Mouse (Mus musculus) heart, embryonic 10.5 days (tissue): ENCODE data around the gene Jmjd7. TPM values are rescaled to one million over a fixed set of nuclear protein-coding genes. Genes with fewer than 3 reads are reported as not detected.

ENCODE experiments used
- DNase-seq: peaks from one replicate; pipeline ENCODE4 v3.0.0-alpha.2; 2017; ENCODE audit warnings: low spot score
- H3K27ac ChIP-seq: fragments of 300-500 bp; sonication (generic); 2 replicates; pipeline ENCODE4 v1.5.1; 2016; ENCODE audit warnings: mild to moderate bottlenecking
- H3K27me3 ChIP-seq: fragments of 300-500 bp; sonication (generic); 2 replicates; pipeline ENCODE4 v1.6.1; 2016; ENCODE audit warnings: mild to moderate bottlenecking; ENCODE audit not compliant: poor library complexity, insufficient read depth, severe bottlenecking
- H3K36me3 ChIP-seq: fragments of 300-500 bp; sonication (generic); 2 replicates; pipeline ENCODE4 v1.6.1; 2016; ENCODE audit warnings: mild to moderate bottlenecking, moderate library complexity
- H3K4me1 ChIP-seq: fragments of 300-500 bp; sonication (generic); 2 replicates; pipeline ENCODE4 v1.6.1; 2016; ENCODE audit warnings: mild to moderate bottlenecking
- H3K4me3 ChIP-seq: fragments of 300-500 bp; sonication (generic); 2 replicates; pipeline ENCODE4 v1.5.1; 2016; ENCODE audit warnings: mild to moderate bottlenecking, moderate library complexity
- H3K9me3 ChIP-seq: fragments of 300-500 bp; sonication (generic); 2 replicates; pipeline ENCODE4 v1.6.1; 2016; ENCODE audit warnings: mild to moderate bottlenecking, moderate library complexity
- WGBS: fragments of 180-500 bp; shearing (Covaris S2); methylation state at CpG from one replicate; pipeline ENCODE4 v1.1.7; 2016; 5-methylcytosine and 5-hydroxymethylcytosine counted together
- polyA plus RNA-seq: library from polyadenylated mRNA; unstranded; fragments of >200 nt; fragmentation: Nextera tagmentation; extraction: Ambion mirVana; gene quantifications from 2 replicates; pipeline ENCODE4 v1.2.1, GENCODE M21; 2016

The Jmjd7 gene
- polyA plus RNA-seq, 1 experiment from 2014 or later = 17.6 TPM

GRCm38 (mm10) chr2:119997354-119997753, 29.9 kb upstream of the Jmjd7 start:
- DNase-seq = no peak
- Histone ChIP-seq H3K27ac (no peak overlapping the region), H3K4me1 (peaks cover 28% of the 10 kb centered on the region), H3K27me3 (no peaks in the 10 kb centered on the region), H3K36me3 (peaks cover 4% of the 10 kb centered on the region; the same call in 1 of the 2 replicates), H3K9me3 (no peaks in the 10 kb centered on the region), H3K4me3 (no peak overlapping the region)
- 79% methylated on average over 4 of the region's 4 CpGs for WGBS

- H3K36me3 ChIP-seq = peaks cover 4% of the 10 kb centered on the region; the same call in 1 of the 2 replicates
- H3K27ac ChIP-seq = no peak overlapping the region
- DNase-seq = no peak
- WGBS = 89% methylated on average over 2 of the region's 2 CpGs
- no peaks in the 10 kb centered on the region for H3K9me3 ChIP-seq
- no peak overlapping the region for H3K4me3 ChIP-seq
- H3K27me3 ChIP-seq = no peaks in the 10 kb centered on the region
- H3K4me1 ChIP-seq = peaks cover 26% of the 10 kb centered on the region
These were observed 27.6 kb upstream of the Jmjd7 start for GRCm38 (mm10) chr2:119999731-120000130.

GRCm38 (mm10) chr2:120000882-120001584, 26.2 kb upstream of the Jmjd7 start:
- H3K4me3 ChIP-seq = no peak overlapping the region
- H3K9me3 ChIP-seq = no peaks in the 10 kb centered on the region
- DNase-seq = no peak
- peak overlapping the region; percentile 62; the same call in 1 of the 2 replicates for H3K27ac ChIP-seq
- H3K27me3 ChIP-seq = no peaks in the 10 kb centered on the region
- 46% methylated on average over 3 of the region's 3 CpGs for WGBS
- H3K36me3 ChIP-seq = peaks cover 4% of the 10 kb centered on the region; the same call in 1 of the 2 replicates
- peaks cover 14% of the 10 kb centered on the region for H3K4me1 ChIP-seq

- DNase-seq = no peak
- 78% methylated on average over 4 of the region's 4 CpGs for WGBS
- Histone ChIP-seq H3K9me3 (no peaks in the 10 kb centered on the region), H3K27me3 (no peaks in the 10 kb centered on the region), H3K36me3 (peaks cover 4% of the 10 kb centered on the region; the same call in 1 of the 2 replicates), H3K4me3 (no peak overlapping the region), H3K27ac (no peak overlapping the region; the same call in 1 of the 2 replicates), H3K4me1 (peaks cover 13% of the 10 kb centered on the region)
These were observed 25.3 kb upstream of the Jmjd7 start for GRCm38 (mm10) chr2:120001956-120002355.

- Histone ChIP-seq H3K36me3 (no peaks in the 10 kb centered on the region), H3K27me3 (no peaks in the 10 kb centered on the region), H3K4me3 (no peak overlapping the region), H3K27ac (no peak overlapping the region), H3K9me3 (no peaks in the 10 kb centered on the region), H3K4me1 (peaks cover 18% of the 10 kb centered on the region)
- no peak for DNase-seq
- WGBS = 89% methylated on average over 2 of the region's 2 CpGs
These were observed 23.3 kb upstream of the Jmjd7 start for GRCm38 (mm10) chr2:120003970-120004369.

- no peaks in the 10 kb centered on the region for H3K36me3 ChIP-seq
- no peak overlapping the region for H3K27ac ChIP-seq
- H3K9me3 ChIP-seq = no peaks in the 10 kb centered on the region
- no peak overlapping the region for H3K4me3 ChIP-seq
- H3K27me3 ChIP-seq = no peaks in the 10 kb centered on the region
- no peak for DNase-seq
- 87% methylated on average over 7 of the region's 7 CpGs for WGBS
- H3K4me1 ChIP-seq = peaks cover 5% of the 10 kb centered on the region; the same call in 1 of the 2 replicates
These were observed 20.6 kb upstream of the Jmjd7 start for GRCm38 (mm10) chr2:120006696-120007095.

GRCm38 (mm10) chr2:120007680-120008210, 19.5 kb upstream of the Jmjd7 start:
- WGBS = 78% methylated on average over 4 of the region's 4 CpGs
- Histone ChIP-seq H3K27ac (no peak overlapping the region), H3K4me3 (no peak overlapping the region), H3K27me3 (no peaks in the 10 kb centered on the region), H3K9me3 (no peaks in the 10 kb centered on the region), H3K4me1 (peaks cover 7% of the 10 kb centered on the region; the same call in 1 of the 2 replicates), H3K36me3 (peaks cover 1% of the 10 kb centered on the region; the same call in 1 of the 2 replicates)
- DNase-seq = no peak

GRCm38 (mm10) chr2:120008672-120009071, 18.6 kb upstream of the Jmjd7 start:
- Histone ChIP-seq H3K9me3 (no peaks in the 10 kb centered on the region), H3K27me3 (no peaks in the 10 kb centered on the region), H3K4me3 (no peak overlapping the region), H3K36me3 (peaks cover 5% of the 10 kb centered on the region; the same call in 1 of the 2 replicates), H3K4me1 (peaks cover 13% of the 10 kb centered on the region), H3K27ac (no peak overlapping the region)
- no peak for DNase-seq
- WGBS = 45% methylated on average over 4 of the region's 4 CpGs

- Histone ChIP-seq H3K4me3 (no peak overlapping the region), H3K9me3 (no peaks in the 10 kb centered on the region), H3K27me3 (no peaks in the 10 kb centered on the region), H3K4me1 (peaks cover 13% of the 10 kb centered on the region), H3K36me3 (peaks cover 14% of the 10 kb centered on the region), H3K27ac (no peak overlapping the region)
- no peak for DNase-seq
- 76% methylated on average over 8 of the region's 8 CpGs for WGBS
These were observed 15.7 kb upstream of the Jmjd7 start for GRCm38 (mm10) chr2:120011462-120012200.

- Histone ChIP-seq H3K4me1 (peaks cover 13% of the 10 kb centered on the region), H3K27ac (no peak overlapping the region), H3K4me3 (no peak overlapping the region), H3K9me3 (no peaks in the 10 kb centered on the region), H3K36me3 (peaks cover 24% of the 10 kb centered on the region), H3K27me3 (no peaks in the 10 kb centered on the region)
- DNase-seq = no peak
- WGBS = 45% methylated on average over 13 of the region's 13 CpGs
These were observed 14.4 kb upstream of the Jmjd7 start for GRCm38 (mm10) chr2:120012924-120013323.

- peaks cover 34% of the 10 kb centered on the region for H3K36me3 ChIP-seq
These were observed 13.3 kb upstream of the Jmjd7 start for GRCm38 (mm10) chr2:120013831-120014486.

GRCm38 (mm10) chr2:120015882-120016281, 11.4 kb upstream of the Jmjd7 start:
- peaks cover 8% of the 10 kb centered on the region for H3K4me1 ChIP-seq
- H3K36me3 ChIP-seq = peaks cover 53% of the 10 kb centered on the region
- H3K27me3 ChIP-seq = no peaks in the 10 kb centered on the region
- no peak overlapping the region for H3K4me3 ChIP-seq
- WGBS = 86% methylated on average over 4 of the region's 4 CpGs
- H3K27ac ChIP-seq = no peak overlapping the region
- DNase-seq = no peak
- H3K9me3 ChIP-seq = no peaks in the 10 kb centered on the region

More at GRCm38 (mm10) chr2:120013831-120014486, 13.3 kb upstream of the Jmjd7 start:
- Histone ChIP-seq H3K27ac (no peak overlapping the region), H3K27me3 (no peaks in the 10 kb centered on the region), H3K4me1 (peaks cover 8% of the 10 kb centered on the region), H3K9me3 (no peaks in the 10 kb centered on the region), H3K4me3 (no peak overlapping the region)
- WGBS = 90% methylated on average over 2 of the region's 2 CpGs
- DNase-seq = no peak
